Mouse (Mus musculus) megakaryocyte, embryonic 14.5 days (primary cell): ENCODE results near the gene Adgrb2.

Source experiments
- FLI1 ChIP-seq: IDR thresholded peaks from 2 replicates; pipeline ENCODE4 v1.6.1; 2012; ENCODE audit warnings: low read length, inconsistent platforms, mixed read lengths
- GATA1 ChIP-seq: IDR thresholded peaks from 3 replicates; pipeline ENCODE4 v1.6.1; 2012; ENCODE audit warnings: mixed read lengths, low read length, inconsistent platforms, borderline replicate concordance

GRCm38 (mm10) chr4:130025544-130025943, 40.9 kb downstream of the Adgrb2 start:
- TF ChIP-seq GATA1 (no peak), FLI1 (no peak)
